Mouse (Mus musculus): Measurements from ENCODE around the gene Fli1. TPM values are rescaled to one million over a fixed set of nuclear protein-coding genes. Genes with fewer than 3 reads are reported as not detected.

The Fli1 gene
- polyA plus RNA-seq (2012; rRNA removed; ENCODE audit: low replicate concordance), result 13.4 and 26.9 TPM in 2 replicates

DNA sequence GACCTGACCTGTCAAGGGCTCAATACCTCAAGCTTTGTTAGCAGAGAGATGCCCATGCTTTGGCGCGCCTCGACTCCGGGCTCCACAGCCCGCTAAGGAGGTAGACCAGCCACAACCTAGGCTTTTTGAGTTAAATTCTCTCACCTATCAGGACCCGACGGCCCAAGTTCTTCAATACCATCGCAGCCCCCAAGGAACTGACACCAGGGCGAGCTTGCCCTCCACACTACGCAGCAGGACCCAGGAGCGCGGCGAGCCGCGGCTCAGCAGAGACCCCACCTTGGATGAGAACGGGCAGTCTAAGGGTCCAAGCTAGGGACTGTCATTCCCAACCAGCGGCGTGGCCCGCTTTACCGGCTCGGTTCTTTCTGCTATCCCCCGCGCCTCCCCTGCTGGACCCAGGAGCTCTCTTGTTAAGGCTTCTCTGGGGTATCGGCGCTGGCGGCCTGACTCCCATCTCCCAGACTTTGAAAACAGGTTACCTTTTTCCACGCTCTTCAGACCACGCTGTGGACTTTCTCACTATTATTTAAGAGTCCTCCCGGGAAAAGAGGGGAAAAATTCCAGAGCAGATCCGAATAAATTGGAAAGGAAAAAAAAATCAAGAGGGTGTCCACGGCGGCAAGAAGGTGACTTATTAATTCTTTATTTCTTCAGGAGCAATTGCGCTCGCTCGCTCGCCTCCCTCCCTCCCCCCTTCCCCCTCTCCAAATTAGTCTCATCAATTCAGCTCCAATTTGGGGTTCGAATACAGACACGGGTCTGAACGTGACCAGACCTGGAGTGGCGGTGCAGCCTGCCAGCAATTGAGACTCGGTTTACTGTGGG, at the start of gene Fli1:
Fli1 (minus strand) TSS at position 650 of the 828 bp plus-strand sequence.

Other genes starting within 250 kb of the Fli1 start
- 0.01 and 0.03 TPM in 2 replicates for gene Kcnj5, start 198.5 kb downstream of the Fli1 start, polyA plus RNA-seq (2012; rRNA removed; ENCODE audit: low replicate concordance)
- gene Kcnj1, start 170.4 kb downstream of the Fli1 start, polyA plus RNA-seq (2012; rRNA removed; ENCODE audit: low replicate concordance), result not detected in 2 replicates
- gene Ets1, start 93.4 kb upstream of the Fli1 start, polyA plus RNA-seq (2012; rRNA removed; ENCODE audit: low replicate concordance), result 25.3 and 34.7 TPM in 2 replicates

All from subcutaneous adipose tissue, adult 2 months (tissue).